Mouse (Mus musculus) intestine, postnatal 0 days (tissue): ENCODE data around the gene Wnt9a. TPM values are rescaled to one million over a fixed set of nuclear protein-coding genes. Genes with fewer than 3 reads are reported as not detected.

Experiments used
- ATAC-seq: fragments of 200-750 bp; cut with Nextera tagmentation; 2 replicates; pipeline ENCODE4 v1.8.0; 2017; ENCODE audit warnings: mild to moderate bottlenecking, moderate TSS enrichment, moderate library complexity
- H3K27ac ChIP-seq: fragments of 300-500 bp; sonication (generic); 2 replicates; pipeline ENCODE4 v1.5.1; 2014; ENCODE audit warnings: mild to moderate bottlenecking, low read depth, low read length, moderate library complexity
- H3K27me3 ChIP-seq: fragments of 300-500 bp; sonication (generic); replicated peaks from 2 replicates; pipeline ENCODE4 v1.6.1; 2014; ENCODE audit warnings: low read length, mixed read lengths; ENCODE audit not compliant: control insufficient read depth, insufficient read depth
- H3K36me3 ChIP-seq: fragments of 300-500 bp; sonication (generic); 2 replicates; pipeline ENCODE4 v1.6.1; 2014; ENCODE audit warnings: mild to moderate bottlenecking, moderate library complexity; ENCODE audit not compliant: control insufficient read depth, insufficient read depth
- H3K4me1 ChIP-seq: fragments of 300-500 bp; sonication (generic); replicated peaks from 2 replicates; pipeline ENCODE4 v1.6.1; 2014; ENCODE audit warnings: antibody characterized with exemption, low read length, mixed read lengths; ENCODE audit not compliant: control insufficient read depth, insufficient read depth
- H3K4me2 ChIP-seq: fragments of 300-500 bp; sonication (generic); replicated peaks from 2 replicates; pipeline ENCODE4 v1.6.1; 2014; ENCODE audit warnings: low read depth, mild to moderate bottlenecking, moderate library complexity
- H3K4me3 ChIP-seq: fragments of 300-500 bp; sonication (generic); 2 replicates; pipeline ENCODE4 v1.5.1; 2014; ENCODE audit warnings: low read depth, low read length
- H3K9ac ChIP-seq: fragments of 300-500 bp; sonication (generic); 2 replicates; pipeline ENCODE4 v1.6.1; 2014; ENCODE audit warnings: mild to moderate bottlenecking, low read depth, low read length
- H3K9me3 ChIP-seq: fragments of 300-500 bp; sonication (generic); 2 replicates; pipeline ENCODE4 v1.6.1; 2016; ENCODE audit warnings: mixed run types; ENCODE audit not compliant: control insufficient read depth
- CTCF ChIP-seq: sonication (generic); IDR thresholded peaks from 2 replicates; pipeline ENCODE4 v1.5.1; 2016; ENCODE audit warnings: low read depth, mild to moderate bottlenecking, control low read depth, antibody characterized with exemption, moderate library complexity
- WGBS: fragments of 180-500 bp; shearing (Covaris S2); extraction: QIAGEN DNeasy Blood & Tissue Kit; methylation state at CpG from one replicate; pipeline ENCODE4 v1.1.7; 2014; 5-methylcytosine and 5-hydroxymethylcytosine counted together
- microRNA-seq: library from miRNA; unstranded; fragments of <30 nt; microRNA quantifications from one replicate; pipeline ENCODE4, GENCODE M21; 2016
- polyA plus RNA-seq: library from polyadenylated mRNA; unstranded; fragments of >200 nt; fragmentation: Nextera tagmentation; extraction: Ambion mirVana; gene quantifications from 2 replicates; pipeline ENCODE4 v1.2.1, GENCODE M21; 2015

Wnt9a gene
- polyA plus RNA-seq, 1 experiment from 2014 or later: 2.2 TPM

DNA sequence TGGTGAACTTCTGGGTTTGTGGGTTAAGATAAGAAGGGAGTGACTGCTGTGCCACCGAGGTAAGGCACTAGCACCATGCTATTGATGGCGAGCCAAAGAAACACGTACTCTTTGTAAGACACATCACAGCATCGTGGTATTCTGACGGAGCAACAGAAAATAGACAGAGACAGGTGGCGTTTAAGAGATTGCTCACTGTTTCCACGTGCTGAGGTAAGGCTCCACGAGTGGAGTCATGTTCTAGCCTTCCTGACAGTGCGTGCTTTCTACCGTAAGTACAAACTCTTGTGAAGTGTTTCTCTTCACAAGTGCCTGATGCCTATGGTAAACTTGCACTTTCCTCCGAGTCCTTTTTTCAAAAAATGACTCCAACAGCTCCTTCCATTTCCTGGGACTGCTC is 63.1 kb downstream of the Wnt9a start:
- Histone ChIP-seq H3K36me3 (no peaks in the 10 kb centered on the region), H3K4me1 (no peaks in the 10 kb centered on the region), H3K4me3 (no peak overlapping the region), H3K27me3 (no peaks in the 10 kb centered on the region), H3K27ac (no peak overlapping the region), H3K9ac (no peak overlapping the region), H3K4me2 (no peak overlapping the region), H3K9me3 (no peaks in the 10 kb centered on the region)
- no peak for ATAC-seq
- 79% methylated on average over 11 of the region's 11 CpGs for WGBS
- TF ChIP-seq CTCF: no peak

DNA sequence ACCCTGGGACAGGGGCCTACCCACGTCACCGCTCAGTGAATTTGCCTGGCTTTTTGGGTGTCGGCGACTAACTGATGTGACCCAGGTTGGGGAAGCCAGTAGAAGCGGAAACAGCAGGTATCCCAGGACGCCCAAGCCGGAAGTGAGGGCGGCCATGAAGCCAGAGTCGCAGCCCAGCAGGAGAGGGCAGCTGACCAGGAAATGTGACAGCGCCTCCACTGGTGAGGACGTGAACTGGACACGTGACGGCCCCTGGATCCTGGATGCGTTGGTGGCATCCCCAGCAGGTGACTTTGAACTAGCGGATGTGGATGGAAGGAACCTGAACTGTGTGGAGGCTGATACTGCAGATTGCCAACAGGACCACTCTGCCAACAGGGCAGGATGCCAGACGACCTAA is 68.7 kb downstream of the Wnt9a start, which contains the start of gene Prss38:
Gene Prss38 (minus strand): TSS at position 183 of the 400 bp plus-strand sequence.
- no peak for ATAC-seq
- H3K27me3 ChIP-seq: no peaks in the 10 kb centered on the region
- no peak within 1 kb of the TSS for H3K9ac ChIP-seq
- 68% methylated on average over 16 of the region's 16 CpGs for WGBS
- peak; percentile 48 for TF ChIP-seq CTCF
- no peaks in the 10 kb centered on the region for H3K9me3 ChIP-seq
- H3K4me1 ChIP-seq: no peaks in the 10 kb centered on the region
- H3K27ac ChIP-seq: no peak within 1 kb of the TSS
- H3K4me2 ChIP-seq: no peak within 1 kb of the TSS
- no peaks in the 10 kb centered on the region for H3K36me3 ChIP-seq
- no peak within 1 kb of the TSS for H3K4me3 ChIP-seq

- 77% methylated on average over 3 of the region's 3 CpGs for WGBS
- no peaks in the 10 kb centered on the region for H3K27me3 ChIP-seq
- TF ChIP-seq CTCF: no peak
- no peak overlapping the region for H3K9ac ChIP-seq
- no peak for ATAC-seq
- no peak overlapping the region for H3K4me3 ChIP-seq
- no peaks in the 10 kb centered on the region for H3K9me3 ChIP-seq
- H3K4me2 ChIP-seq: no peak overlapping the region
- H3K36me3 ChIP-seq: no peaks in the 10 kb centered on the region
- no peak overlapping the region for H3K27ac ChIP-seq
- H3K4me1 ChIP-seq: no peaks in the 10 kb centered on the region
These were observed 71.3 kb downstream of the Wnt9a start for GRCm38 (mm10) chr11:59377999-59378398.

DNA sequence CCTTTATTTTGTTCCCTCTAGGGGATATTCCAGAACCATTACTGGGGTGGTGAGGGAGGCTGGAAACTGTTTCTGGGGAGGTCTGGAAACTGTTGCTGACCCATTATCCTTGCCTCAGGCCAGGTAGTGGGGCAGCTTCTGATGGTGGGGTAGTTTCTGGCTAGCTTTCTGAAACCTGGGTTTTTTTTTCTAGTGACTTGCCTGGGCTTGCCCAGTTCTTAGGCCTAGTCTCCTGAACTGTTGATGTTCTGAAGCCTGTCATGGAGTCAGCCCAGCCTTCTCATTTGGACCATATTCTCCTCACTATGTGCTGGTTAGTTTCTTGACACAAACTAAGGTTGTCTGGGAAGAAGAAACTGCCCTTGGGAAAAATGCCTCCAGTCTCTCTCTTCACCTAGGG is 72.8 kb downstream of the Wnt9a start:
- H3K4me2 ChIP-seq: no peak overlapping the region
- H3K27me3 ChIP-seq: no peaks in the 10 kb centered on the region
- H3K36me3 ChIP-seq: no peaks in the 10 kb centered on the region
- no peak overlapping the region for H3K9ac ChIP-seq
- no peak for ATAC-seq
- H3K9me3 ChIP-seq: no peaks in the 10 kb centered on the region
- H3K27ac ChIP-seq: no peak overlapping the region
- no peak overlapping the region for H3K4me3 ChIP-seq
- no peak for TF ChIP-seq CTCF
- no peaks in the 10 kb centered on the region for H3K4me1 ChIP-seq

Small RNA genes lying within 50 kb of the gene (microRNA-seq; reads per million reads assigned to microRNA genes)
- gene Gm24756: not detected

Other genes starting within 250 kb of the Wnt9a start
- 0.16 and 0.23 TPM in 2 replicates for gene Obscn, start 170.5 kb upstream of the Wnt9a start, polyA plus RNA-seq
- gene Iba57, start 143.2 kb upstream of the Wnt9a start, polyA plus RNA-seq: 3.4 and 4.1 TPM in 2 replicates
- gene Gjc2, start 123.7 kb upstream of the Wnt9a start, polyA plus RNA-seq: 2.2 and 2.3 TPM in 2 replicates
- gene Guk1, start 114.7 kb upstream of the Wnt9a start, polyA plus RNA-seq: 110 and 119 TPM in 2 replicates
- gene Mrpl55, start 104.4 kb upstream of the Wnt9a start, polyA plus RNA-seq: 87.1 and 96.5 TPM in 2 replicates
- 24.1 and 30.6 TPM in 2 replicates for gene 2310033P09Rik, start 98.6 kb upstream of the Wnt9a start, polyA plus RNA-seq
- gene Arf1, start 78.7 kb upstream of the Wnt9a start, polyA plus RNA-seq: 574 and 605 TPM in 2 replicates
- not detected in 2 replicates for gene Wnt3a, start 16.2 kb upstream of the Wnt9a start, polyA plus RNA-seq
- not detected in 2 replicates for gene Prss38, start 68.7 kb downstream of the Wnt9a start, polyA plus RNA-seq
- 4.1 and 4.4 TPM in 2 replicates for gene Jmjd4, start 143.1 kb downstream of the Wnt9a start, polyA plus RNA-seq
- gene Snap47, start 144.3 kb downstream of the Wnt9a start, polyA plus RNA-seq: 37.3 and 39.6 TPM in 2 replicates
- gene Zfp867, start 165.5 kb downstream of the Wnt9a start, polyA plus RNA-seq: 1.8 and 2.1 TPM in 2 replicates
- gene Zkscan17, start 219.8 kb downstream of the Wnt9a start, polyA plus RNA-seq: 5.4 and 6.2 TPM in 2 replicates
- gene Nlrp3, start 234.6 kb downstream of the Wnt9a start, polyA plus RNA-seq: 0.14 and 0.17 TPM in 2 replicates